Mouse (Mus musculus) left cerebral cortex, postnatal 36 days (tissue): ENCODE measurements around the gene Cfap73. TPM values are rescaled to one million over a fixed set of nuclear protein-coding genes. Genes with fewer than 3 reads are reported as not detected.

Experiments
- DNase-seq, 2 experiments: peaks; one replicate each; pipeline ENCODE4 v3.0.0; 2021 to 2022; ENCODE audit warnings: low spot score in 2 of 2, mixed read lengths in 1 of 2
- intact Hi-C: fragments of 180-260 bp; cut with DNase I; formaldehyde crosslinking; loops from one replicate; pipeline ENCODE4 v1.15.1; 2025
- total RNA-seq, 2 experiments: library from RNA; stranded (reverse); gene quantifications; 2 replicates each; pipeline ENCODE4 v1.2.3; 2021

Cfap73 gene
- total RNA-seq: not detected

DNA sequence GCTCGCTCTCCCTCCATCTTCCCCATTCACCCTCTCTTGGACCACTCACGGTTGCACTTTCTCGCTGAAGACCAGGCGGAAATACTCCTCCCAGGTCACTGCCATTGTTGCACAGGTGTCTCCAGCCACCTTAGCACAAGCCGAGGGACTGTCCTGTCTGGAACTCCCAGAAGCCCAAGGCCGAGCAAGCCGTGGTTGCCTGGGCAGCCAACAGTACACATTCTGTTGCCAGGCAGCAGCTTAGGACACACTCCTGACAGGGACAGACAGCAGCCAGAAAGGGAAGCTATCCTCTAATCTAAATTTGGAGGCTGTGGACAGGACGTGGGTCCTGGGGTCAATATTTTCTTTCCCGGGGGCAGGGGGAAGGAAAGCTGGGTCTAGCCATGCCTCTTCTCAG is at the start of gene Cfap73:
Cfap73 (minus strand) TSS at position 105 of the 400 bp plus-strand sequence.
- intact Hi-C loops: no loop called here
- no peak for DNase-seq

DNA sequence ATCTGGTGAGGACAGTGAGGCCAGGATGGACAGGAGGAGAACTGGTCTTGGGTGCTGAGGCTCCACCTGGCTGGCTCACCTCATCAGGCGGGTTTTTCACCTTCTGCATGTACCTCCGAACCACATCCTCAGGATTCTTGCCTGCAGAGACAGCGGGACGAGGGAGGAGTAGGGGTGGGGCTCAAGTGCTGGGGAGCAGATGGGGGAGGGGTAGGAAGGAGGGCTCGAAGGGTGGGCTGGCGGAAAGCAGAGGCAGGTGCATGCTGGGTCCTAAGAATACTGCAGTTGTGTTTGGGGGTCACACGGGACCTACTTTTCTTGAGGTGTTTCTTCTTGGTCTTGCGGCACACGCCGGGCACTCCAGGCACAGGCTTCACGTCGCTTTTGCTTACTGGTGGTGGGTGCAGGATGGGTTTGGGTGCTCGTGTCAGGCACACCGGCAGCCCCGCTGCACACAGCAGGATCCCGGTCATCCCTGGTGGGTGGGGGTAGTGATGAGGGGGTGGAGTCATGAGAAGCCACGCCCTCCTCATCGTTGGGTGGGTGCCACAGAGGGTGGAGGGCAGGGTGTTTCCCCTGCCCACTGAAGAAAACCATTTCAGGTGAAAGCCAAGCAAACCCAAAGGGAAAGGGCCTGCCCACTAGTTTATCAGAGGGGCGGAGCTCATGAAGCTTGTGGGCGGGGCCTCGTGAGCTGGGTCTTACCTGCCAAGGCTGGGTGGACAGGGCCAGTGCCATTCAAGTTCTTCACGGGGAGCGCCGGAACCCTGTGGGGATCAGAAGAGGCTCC is 49.1 kb upstream of the Cfap73 start:
- DNase-seq: no peak
- intact Hi-C loops: no loop called here

DNA sequence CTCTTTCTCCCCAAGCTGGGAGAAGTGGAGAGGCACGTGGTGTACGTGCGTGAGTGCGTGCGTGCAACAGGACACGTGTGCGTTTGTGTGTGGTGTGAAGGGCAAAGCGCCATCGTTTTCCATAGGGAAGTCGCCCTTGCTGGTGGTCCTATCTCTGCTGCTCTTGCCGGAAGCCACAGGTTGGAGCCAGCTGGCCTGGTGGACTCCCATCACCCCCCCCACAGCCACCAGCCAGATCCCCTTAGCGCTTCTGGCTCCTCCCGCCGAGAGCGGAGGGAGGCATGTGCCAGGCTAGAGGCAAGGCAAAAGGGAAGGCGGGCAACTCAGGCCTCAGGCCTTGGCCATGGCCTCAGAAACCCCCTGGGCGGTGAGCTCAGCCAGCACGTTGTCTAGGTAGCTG is 46.9 kb upstream of the Cfap73 start:
- intact Hi-C loops: loop anchor here (1.0 to 2.0 kb wide), 2 partner anchors 30 to 33 kb away; partner anchors contain the start of gene Dtx1
- DNase-seq: peak in 1 of 2 experiments; percentile 50

DNA sequence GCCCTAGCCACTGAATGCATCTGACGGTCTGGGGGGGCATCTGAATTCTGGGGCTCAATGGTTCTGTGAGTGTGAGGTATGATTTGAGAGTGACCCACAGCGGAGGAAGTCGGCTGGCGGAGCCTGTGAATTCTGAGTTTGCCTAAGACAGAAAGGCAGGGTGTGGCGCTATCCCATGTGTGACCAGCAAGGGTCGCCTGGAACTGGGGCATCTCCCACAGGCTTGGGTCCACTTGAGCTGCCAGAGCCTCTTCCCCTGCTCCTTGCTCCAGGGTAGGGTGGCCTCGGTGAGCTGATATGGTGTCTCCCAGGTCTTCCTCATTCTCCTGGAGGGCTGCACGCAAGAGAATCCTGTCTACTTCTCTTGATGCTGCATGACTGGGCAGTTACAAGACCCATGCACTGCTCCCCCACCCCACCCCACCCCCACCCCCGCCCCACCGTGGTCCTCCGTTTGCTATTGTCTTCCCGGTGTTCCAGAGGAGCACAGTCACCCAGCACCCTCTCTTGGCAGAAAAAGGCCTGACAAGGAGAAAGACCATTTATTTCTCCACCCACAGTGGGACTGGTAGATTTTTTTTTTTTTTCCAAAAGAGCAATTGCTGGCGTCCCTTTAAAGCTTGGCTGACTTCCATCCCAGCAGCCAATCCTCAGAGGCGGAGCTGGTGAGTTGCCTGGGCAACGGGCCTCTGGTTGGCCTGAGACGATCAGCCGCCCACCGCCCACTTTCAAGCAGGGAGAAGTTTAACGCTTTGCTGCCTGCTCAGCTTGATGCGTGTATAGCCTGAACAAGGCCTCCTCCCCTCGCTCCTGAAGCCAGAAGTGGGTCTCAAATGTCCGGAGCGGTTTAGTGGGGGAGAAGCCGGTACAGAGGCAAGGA is 45.9 kb upstream of the Cfap73 start:
- intact Hi-C loops: loop anchor here (2.0 to 5.0 kb wide), 2 partner anchors 31 to 67 kb away; partner anchors contain the start of genes Dtx1 and Oas2
- peak; percentile 88 to 89 for DNase-seq

DNA sequence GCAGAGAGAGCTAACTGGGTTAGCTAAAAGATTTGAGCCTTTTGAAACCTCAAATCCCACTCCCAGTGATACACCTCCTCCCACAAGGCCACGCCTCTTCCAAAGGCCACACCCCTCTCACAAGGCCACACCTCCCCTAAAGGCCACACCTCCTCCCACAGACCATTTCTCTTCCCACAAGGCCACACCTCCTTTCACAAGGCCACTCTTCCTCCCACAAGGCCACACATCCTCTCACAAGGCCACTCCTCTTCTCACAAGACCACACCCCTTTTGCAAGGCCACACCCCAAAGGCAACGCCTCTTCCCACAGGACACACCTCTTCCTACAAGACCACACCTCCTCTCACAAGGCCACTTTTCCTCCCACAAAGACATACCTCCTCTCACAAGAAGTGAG is 43.5 kb upstream of the Cfap73 start:
- intact Hi-C loops: loop anchor here (5.0 kb wide), 1 partner anchor 70 kb away; the partner anchor contains the start of gene Oas2
- no peak for DNase-seq

DNA sequence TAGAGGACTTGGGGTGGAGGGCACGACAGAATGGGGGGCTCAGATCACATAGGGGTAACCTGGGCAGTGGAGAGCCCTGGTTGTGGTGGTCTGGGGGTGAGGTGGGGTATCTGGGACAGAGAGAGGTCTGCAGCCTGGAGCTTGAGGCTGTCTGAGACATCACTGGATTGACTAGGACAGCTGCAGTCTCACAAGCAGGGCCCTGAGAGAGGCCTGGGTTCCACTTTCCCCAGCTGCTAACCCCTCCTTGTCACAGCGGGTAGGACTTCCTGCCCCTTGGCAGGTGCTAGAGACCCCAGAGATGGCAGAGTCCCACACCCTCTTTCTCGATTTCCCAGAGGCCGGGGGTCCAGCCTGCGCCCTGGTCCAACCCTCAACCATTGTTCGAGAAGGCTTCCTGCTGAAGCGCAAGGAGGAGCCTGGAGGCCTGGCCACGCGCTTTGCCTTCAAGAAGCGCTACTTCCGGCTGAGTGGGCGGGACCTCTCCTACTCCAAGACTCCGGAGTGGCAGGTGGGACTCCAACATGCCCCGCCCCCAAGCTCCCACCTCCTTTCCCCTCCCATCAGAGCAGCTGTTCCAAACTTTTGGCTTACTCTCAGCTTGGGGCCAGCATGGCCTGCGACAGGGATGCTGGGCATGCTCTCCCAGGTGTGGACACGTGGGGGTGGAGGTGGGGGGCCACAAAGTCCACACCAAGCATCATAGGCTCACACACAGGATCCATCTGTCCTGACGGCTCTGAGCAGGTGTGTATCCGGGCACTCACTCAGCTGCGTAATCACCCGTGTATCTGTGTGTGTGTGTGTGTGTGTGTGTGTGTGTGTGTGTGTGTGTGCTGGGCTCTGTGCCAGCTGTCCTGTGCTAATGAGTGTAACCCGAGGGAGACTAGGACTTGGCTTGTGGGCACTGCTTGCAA is 40.5 kb upstream of the Cfap73 start:
- no peak for DNase-seq
- intact Hi-C loops: loop anchor here (5.0 kb wide), 1 partner anchor 73 kb away; the partner anchor contains the start of gene Oas2

DNA sequence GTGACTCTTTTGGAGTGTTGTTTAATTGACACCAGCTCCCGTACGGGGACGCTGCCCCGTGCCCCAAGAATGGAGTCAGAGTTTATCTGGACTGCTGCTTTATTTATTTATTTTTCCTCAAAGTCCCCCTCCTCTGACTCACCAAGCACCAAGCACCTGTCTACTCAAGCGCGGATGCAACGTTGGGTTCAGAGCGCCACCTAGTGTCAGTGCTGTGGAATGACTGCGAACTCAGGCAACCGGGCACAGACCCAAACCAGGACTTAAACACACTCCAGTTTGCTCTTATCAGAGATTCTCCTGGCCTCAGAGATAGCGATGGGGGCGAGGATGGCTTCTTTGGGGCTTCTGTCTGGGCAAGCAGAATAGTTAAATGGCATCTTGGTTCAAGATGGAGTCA is 39.6 kb upstream of the Cfap73 start:
- intact Hi-C loops: loop anchor here (1.0 to 2.0 kb wide), 2 partner anchors 25 to 53 kb away; partner anchors contain the start of gene Rasal1
- DNase-seq: peak; percentile 68 to 79

DNA sequence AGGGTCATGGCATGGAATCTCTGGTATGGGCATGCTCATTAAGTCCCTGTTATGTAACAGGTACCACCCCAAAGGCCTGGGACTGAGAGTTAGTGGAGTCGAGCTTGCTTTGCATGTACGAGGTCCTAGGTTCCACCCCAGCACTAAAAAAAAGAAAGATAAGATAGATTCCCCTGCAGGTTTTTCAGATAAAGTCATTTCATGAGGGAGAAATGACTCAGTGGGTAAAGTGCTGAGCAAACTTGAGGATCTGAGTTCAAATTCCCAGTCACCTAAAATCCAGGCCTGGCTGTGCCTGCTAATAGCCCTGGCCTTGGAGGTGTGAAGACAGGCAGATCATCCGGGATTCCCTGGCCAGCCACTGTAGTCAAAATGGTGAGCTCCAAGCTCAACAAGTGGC is 37.8 kb upstream of the Cfap73 start:
- intact Hi-C loops: loop anchor here (2.0 kb wide), 1 partner anchor 23 kb away; the partner anchor contains the start of gene Rasal1
- no peak for DNase-seq

DNA sequence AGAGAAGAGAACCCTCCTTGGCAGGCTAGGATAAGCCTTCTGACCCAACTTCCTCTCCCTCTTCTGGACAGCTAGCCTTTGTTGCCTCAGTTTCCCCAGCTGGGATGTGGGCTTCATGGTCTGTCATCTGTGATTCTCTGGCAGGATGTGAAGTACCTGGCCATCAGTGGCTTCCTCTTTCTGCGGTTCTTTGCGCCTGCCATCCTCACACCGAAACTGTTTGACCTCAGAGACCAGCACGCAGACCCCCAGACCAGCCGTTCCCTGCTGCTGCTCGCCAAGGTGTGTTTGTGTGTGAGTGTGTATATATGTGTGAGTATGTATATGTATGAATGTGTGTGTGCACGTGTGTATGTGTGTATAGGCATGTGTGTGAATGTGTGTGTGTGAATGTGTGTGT is 36.1 kb upstream of the Cfap73 start:
- intact Hi-C loops: no loop called here

DNA sequence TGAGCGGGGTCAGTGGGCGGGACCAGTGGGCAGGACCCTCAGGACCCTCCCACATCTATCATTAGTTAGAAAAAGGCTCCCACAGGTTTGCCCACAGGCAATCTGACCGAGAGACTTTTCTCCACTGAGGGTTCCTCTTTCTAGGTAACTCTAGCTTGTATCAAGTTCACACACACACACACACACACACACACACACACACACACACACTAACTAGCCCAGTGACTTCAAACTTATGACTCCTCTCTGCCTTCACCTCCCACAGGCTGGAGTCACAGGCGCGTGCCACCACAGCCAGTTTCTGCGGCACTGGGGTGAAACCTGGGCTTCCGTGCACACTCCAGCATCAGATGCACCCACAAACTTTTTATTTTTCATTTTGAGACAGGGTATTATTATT is 34.7 kb upstream of the Cfap73 start:
- intact Hi-C loops: no loop called here
- no peak for DNase-seq

More for the DNA sequence above, 36.1 kb upstream of the Cfap73 start:
- no peak for DNase-seq

DNA sequence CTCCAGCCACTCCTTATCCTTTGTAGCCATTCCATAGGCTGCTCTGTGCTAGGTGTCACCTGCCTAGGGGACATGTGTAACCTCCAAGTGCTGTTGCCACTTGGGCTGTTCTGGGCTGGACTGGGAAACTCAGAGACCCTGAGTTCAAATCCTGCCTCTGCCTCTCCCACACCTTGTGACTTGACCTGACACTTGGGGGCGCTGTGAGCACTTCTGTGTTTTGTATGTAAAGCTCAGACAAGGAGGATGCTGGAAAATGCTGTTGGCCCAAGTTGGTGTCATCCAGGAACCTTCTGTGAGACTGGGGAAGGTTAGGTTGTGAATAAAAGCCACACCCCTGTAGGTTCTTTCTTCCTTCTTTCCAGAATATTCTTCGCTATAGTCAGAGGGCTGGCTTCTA is 30.9 kb upstream of the Cfap73 start:
- intact Hi-C loops: loop anchor here (5.0 kb wide), 1 partner anchor 38 kb away; no protein-coding TSS in a partner anchor
- no peak for DNase-seq

DNA sequence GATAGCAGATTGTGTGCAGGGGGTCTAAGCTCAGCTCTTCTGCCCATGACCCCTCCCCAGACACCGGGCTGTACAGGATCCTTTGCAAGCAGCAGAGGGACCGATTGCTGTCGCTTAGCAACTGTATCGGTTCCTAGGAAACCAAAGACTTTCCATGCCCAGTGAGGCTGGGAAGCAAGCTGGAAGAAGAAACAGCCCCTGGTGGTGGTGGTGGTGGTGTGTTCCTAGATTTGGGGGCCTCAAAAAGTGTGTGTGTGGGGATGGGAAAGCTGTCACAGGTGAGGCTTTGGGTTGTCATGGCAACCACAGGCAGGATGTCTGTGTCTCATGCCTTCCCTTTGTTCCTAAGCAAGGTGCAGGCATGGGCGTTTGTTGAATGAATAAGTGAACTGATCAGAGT is 26.8 kb upstream of the Cfap73 start:
- DNase-seq: peak in 1 of 2 experiments; percentile 30
- intact Hi-C loops: loop anchor here (5.0 kb wide), 1 partner anchor 34 kb away; no protein-coding TSS in a partner anchor

DNA sequence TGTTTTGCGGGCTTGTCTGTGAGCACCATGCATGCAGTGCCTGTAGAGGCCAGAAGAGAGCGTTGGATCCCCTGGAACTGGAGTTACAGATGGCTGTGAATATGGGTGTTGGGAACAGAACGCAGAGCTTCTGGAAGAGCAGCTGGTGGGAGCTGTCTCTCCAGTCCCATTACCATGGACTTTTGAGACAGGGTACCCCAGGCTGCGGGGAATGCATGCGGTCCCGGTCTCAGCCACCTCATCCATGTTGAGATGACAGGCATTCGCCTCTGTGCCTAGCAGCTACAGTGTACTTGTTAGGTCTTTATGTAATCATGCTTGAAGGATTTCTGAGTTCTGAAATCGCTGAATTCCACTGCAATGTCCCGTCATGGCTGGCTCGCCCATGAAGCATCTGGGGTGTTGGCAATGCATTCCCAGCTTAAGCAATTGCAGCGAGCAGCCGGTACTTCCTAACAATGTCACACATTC is 22.3 kb upstream of the Cfap73 start:
- peak; percentile 72 to 73 for DNase-seq
- intact Hi-C loops: no loop called here

DNA sequence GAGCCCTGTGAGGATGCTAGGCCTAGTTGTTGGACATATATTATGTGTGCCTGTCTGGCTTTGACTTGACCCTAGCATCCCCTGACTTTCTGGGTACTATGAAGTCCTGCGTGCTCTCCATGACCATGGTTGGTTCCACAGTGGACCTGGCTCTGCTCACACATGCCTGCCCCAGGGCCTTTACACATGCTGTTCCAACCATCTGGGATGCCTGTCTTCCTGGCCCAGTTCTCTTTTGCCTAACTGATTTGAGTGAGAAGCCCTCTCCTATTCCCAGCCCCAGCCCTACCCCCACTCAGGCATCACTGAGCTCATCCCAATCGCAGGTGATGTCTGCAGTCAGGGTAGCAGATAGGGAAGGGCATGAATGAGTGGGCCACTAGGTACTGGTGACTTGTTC is 19.8 kb upstream of the Cfap73 start:
- DNase-seq: no peak
- intact Hi-C loops: no loop called here

DNA sequence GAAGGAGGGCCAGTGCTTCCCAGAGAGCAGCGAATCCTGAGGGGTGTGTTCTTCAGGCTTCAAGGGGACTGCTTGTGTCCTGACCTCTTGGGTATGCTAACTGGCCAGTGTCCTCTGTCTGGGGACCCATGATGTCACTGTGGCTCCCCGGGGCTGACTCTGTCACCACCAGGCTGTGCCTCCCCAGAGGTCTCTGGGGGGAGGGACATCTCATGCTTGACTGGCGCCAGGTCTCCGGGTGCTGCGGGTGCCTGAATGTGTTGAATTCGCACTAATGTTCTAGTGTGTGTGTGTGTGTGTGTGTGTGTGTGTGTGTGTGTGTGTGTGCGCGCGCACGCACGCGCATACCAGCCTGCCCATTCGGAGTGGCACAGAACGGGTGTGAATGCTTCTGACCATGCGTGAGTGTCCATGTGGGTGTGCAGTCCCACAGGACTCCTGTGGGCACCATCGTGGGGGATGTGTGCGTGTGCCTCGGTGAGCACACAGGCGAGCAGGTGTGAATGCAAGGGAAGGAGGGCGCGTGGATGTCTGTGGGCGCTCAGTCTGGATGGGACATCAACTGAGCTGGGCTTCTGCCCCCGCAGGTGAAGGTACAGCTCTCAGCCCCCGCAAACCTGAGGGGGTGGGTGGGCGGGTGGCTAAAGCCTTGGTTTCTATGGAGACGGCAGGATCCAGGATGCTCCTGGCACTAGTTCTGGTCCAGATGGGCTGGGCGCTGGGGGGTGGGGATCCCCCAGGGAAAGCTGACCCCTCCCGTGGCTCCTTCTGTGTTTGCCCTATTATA is 19.1 kb upstream of the Cfap73 start:
- intact Hi-C loops: no loop called here
- peak in 1 of 2 experiments; percentile 52 for DNase-seq

DNA sequence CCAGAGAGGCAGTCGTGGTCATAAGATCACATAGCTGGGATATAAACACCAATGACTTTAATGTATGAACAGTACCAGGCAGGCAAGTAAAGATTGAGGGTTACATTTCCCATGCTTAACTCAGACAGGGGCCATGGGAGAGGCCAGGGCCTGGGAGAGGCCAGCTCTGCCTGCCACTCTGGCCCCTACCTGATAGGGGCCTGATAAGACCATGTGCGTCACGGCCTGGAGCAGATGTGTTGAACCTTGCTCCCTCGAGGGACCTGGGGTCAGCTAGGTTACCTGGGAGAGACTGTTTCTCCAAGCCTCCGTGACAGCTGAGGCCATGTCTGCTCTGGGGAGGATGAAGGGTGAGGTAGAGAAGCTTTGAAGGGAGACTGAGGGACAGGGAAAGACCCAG is 17.2 kb upstream of the Cfap73 start:
- intact Hi-C loops: no loop called here
- DNase-seq: no peak

DNA sequence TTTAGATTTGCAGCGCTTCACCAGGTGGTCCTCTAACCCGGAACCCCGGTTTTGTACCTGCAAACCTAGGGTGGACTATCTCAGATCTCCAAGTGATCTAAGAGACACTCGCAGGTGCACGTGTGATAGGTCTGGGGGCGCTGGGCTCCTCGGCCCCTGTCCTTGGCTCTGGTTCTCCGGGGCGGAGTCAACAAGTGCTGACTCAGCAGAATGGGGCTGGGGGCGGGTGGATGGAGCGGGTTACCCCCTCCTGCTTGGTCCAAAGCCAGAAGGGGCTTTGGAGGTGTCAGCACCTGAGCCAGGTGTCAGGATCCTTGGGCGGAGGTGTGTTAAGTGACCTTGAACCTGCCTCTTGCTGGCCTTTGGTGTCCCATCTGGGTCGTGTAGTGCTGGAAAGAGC is 15.9 kb upstream of the Cfap73 start:
- intact Hi-C loops: loop anchor here (2.0 kb wide), 2 partner anchors 23 to 29 kb away; no protein-coding TSS in a partner anchor
- DNase-seq: no peak

DNA sequence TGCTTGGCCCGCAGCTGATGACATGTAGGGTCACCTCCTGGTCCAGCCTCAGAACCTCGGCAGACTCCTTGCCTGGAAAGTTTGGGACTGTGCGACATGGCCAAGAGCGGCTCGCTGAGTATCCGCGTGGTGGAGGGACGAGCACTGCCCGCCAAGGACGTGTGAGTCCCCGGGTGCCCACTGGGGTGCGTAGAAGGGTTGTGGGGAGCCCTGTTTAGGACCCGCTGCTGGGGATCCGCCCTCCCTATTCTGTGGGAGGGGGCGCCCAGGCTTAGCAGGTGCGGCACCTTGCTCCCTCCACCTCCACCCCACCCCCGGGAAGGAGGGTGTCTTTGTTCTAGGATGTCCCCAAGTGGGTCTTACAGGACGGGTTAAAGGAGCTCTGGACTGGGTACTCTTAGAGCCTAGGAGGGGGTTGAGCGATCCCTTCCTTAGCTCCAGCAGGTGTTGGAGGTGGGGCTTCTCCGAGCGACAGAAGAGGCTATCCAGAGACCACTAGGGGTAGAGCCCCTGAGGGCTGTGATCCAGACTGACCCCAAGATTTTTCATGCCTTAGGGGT is 15.4 kb upstream of the Cfap73 start:
- peak in 1 of 2 experiments; percentile 54 for DNase-seq
- intact Hi-C loops: loop anchor here (2.0 kb wide), 2 partner anchors 23 to 29 kb away; no protein-coding TSS in a partner anchor
